Comparison of ENCODE assay signal across 9 mouse cellular contexts in genomic region chr12:7977466-7978189, GRCm38 (mm10). TPM values are rescaled to one million over a fixed set of nuclear protein-coding genes. Genes with fewer than 3 reads are reported as not detected.
DNase-seq lines count a peak whose midpoint lies in the region; ATAC-seq and TF ChIP-seq lines count a peak whose summit lies in the region.
"Had no signal": no experiment of that assay in that cellular context is flagged by ENCODE, and none has a peak within 500 bp of the region (broad histone marks: within the 10 kb centered on the region; RNA-seq: fewer than 3 reads in every experiment).

Gene Apob (plus strand): TSS chr12:7977648.

- no peak for ATAC-seq in hindbrain, embryonic 13.5 days (ENCODE audit: low FRiP score)
- ATAC-seq in hematopoietic stem cell, adult 5-6 weeks (replicated peaks in 1 of 2; ENCODE audit: insufficient read depth in 1 of 2, low FRiP score in 2 of 2, low TSS enrichment in 1 of 2, low read depth in 1 of 2, poor library complexity in 2 of 2, severe bottlenecking in 2 of 2): peak; percentile 8 to 38; a peak in 1 of 4 replicates
- ATAC-seq in stomach, embryonic 14.5 days (ENCODE audit: insufficient number of reproducible peaks, insufficient read depth, low FRiP score, low read depth): 0 out of 2 replicates have a peak, but pooled peaks have one; percentile 8

- 81% methylated on average over 20 of the region's 20 CpGs for WGBS in hindbrain, embryonic 10.5 days
- 89% methylated on average over 20 of the region's 20 CpGs for WGBS in hindbrain, embryonic 13.5 days
- 31% methylated on average over 20 of the region's 20 CpGs for WGBS in liver, adult 2 months
- 76% methylated on average over 20 of the region's 20 CpGs for WGBS in stomach, embryonic 14.5 days

- peak within 1 kb of the TSS; percentile 56 for H3K27ac ChIP-seq in hindbrain, embryonic 10.5 days
- no peak within 1 kb of the TSS for H3K27ac ChIP-seq in hindbrain, embryonic 13.5 days
- H3K27ac ChIP-seq in liver, adult 2 months (replicated peaks; ENCODE audit: insufficient read depth, low read depth, low read length): peak within 1 kb of the TSS; percentile 95
- H3K27ac ChIP-seq in stomach, embryonic 14.5 days (ENCODE audit: low read length): no peak within 1 kb of the TSS

- H3K4me1 ChIP-seq in hindbrain, embryonic 10.5 days (replicated peaks): peaks cover 10% of the 10 kb centered on the region; the same call in 1 of the 2 replicates
- H3K4me1 ChIP-seq in hindbrain, embryonic 13.5 days (replicated peaks): peaks cover 11% of the 10 kb centered on the region
- H3K4me1 ChIP-seq in liver, adult 2 months (ENCODE audit: control insufficient read depth, insufficient read depth, low read length): peaks cover 14% of the 10 kb centered on the region
- H3K4me1 ChIP-seq in stomach, embryonic 14.5 days (ENCODE audit: control insufficient read depth, insufficient read depth, low read length): no peaks in the 10 kb centered on the region

- peak; percentile 100 for TF ChIP-seq POLR2A in liver, adult 2 months (IDR thresholded peaks at IDR 0.05; ENCODE audit: extremely low read depth, insufficient read depth, low read length)

- H3K9ac ChIP-seq in hindbrain, embryonic 13.5 days: no peak within 1 kb of the TSS
- H3K9ac ChIP-seq in liver, adult 2 months (ENCODE audit: low read depth, low read length): peak within 1 kb of the TSS; percentile 84
- H3K9ac ChIP-seq in stomach, embryonic 14.5 days (replicated peaks; ENCODE audit: low read depth, low read length): no peak within 1 kb of the TSS

- H3K36me3 ChIP-seq in hindbrain, embryonic 10.5 days: no peaks in the 10 kb centered on the region
- H3K36me3 ChIP-seq in hindbrain, embryonic 13.5 days: no peaks in the 10 kb centered on the region
- peaks cover 37% of the 10 kb centered on the region for H3K36me3 ChIP-seq in liver, adult 2 months (ENCODE audit: control insufficient read depth, insufficient read depth, low read length)
- no peaks in the 10 kb centered on the region for H3K36me3 ChIP-seq in stomach, embryonic 14.5 days (ENCODE audit: control insufficient read depth, insufficient read depth, low read length)

- no peak within 1 kb of the TSS for H3K4me3 ChIP-seq in hindbrain, embryonic 10.5 days
- no peak within 1 kb of the TSS for H3K4me3 ChIP-seq in hindbrain, embryonic 13.5 days
- H3K4me3 ChIP-seq in liver, adult 2 months (ENCODE audit: insufficient read depth, low read depth, low read length): peak within 1 kb of the TSS; percentile 65
- H3K4me3 ChIP-seq in stomach, embryonic 14.5 days (ENCODE audit: low read depth, low read length): no peak within 1 kb of the TSS

- no peak within 1 kb of the TSS for H3K4me2 ChIP-seq in hindbrain, embryonic 13.5 days
- no peak within 1 kb of the TSS for H3K4me2 ChIP-seq in stomach, embryonic 14.5 days (replicated peaks; ENCODE audit: low read depth, low read length)

- peaks cover 13% of the 10 kb centered on the region; the same call in 1 of the 2 replicates for H3K79me2 ChIP-seq in liver, adult 2 months (ENCODE audit: control insufficient read depth, insufficient read depth, low read length)

- TF ChIP-seq CTCF in liver, adult 2 months (IDR thresholded peaks at IDR 0.05; ENCODE audit: low read depth, low read length): no peak

- peaks cover 5% of the 10 kb centered on the region for H3K27me3 ChIP-seq in hindbrain, embryonic 10.5 days (ENCODE audit: insufficient read depth, poor library complexity, severe bottlenecking)
- H3K27me3 ChIP-seq in hindbrain, embryonic 13.5 days: no peaks in the 10 kb centered on the region; the same call in 1 of the 2 replicates
- H3K27me3 ChIP-seq in liver, adult 2 months (ENCODE audit: control insufficient read depth, insufficient read depth, low read length): no peaks in the 10 kb centered on the region
- H3K27me3 ChIP-seq in stomach, embryonic 14.5 days (ENCODE audit: control insufficient read depth, insufficient read depth, low read length): no peaks in the 10 kb centered on the region

- H3K9me3 ChIP-seq in hindbrain, embryonic 10.5 days: no peaks in the 10 kb centered on the region
- H3K9me3 ChIP-seq in hindbrain, embryonic 13.5 days: no peaks in the 10 kb centered on the region
- no peaks in the 10 kb centered on the region for H3K9me3 ChIP-seq in stomach, embryonic 14.5 days (ENCODE audit: control insufficient read depth, low read depth, low read length)

- DNase-seq in hindbrain, embryonic 10.5 days (ENCODE audit: low spot score): no peak
- peak; percentile 92 for DNase-seq in liver, adult 2 months (ENCODE audit: extremely low read depth, low read depth, low spot score)
- DNase-seq in ovary, adult 18-20 months (ENCODE audit: low spot score): no peak
- no peak for DNase-seq in spleen, adult 12 weeks (ENCODE audit: low spot score)
- DNase-seq in spleen, postnatal 14 days (ENCODE audit: low spot score in 2 of 2): no peak

RNA-seq across cellular contexts. Expression of gene Apob, which starts in this region (rescaled TPM):
- 0.11 and 0.43 TPM in 2 replicates for polyA plus RNA-seq in hindbrain, embryonic 10.5 days (2016; fragmentation: Nextera tagmentation; extraction: Ambion mirVana)
- 0.05 and 0.09 TPM in 2 replicates for polyA plus RNA-seq in hindbrain, embryonic 13.5 days (2015; fragmentation: Nextera tagmentation; extraction: Ambion mirVana)
- 1.6 and 6.2 TPM in 2 replicates for total RNA-seq in hematopoietic stem cell, adult 5-6 weeks (2017)
- total RNA-seq in liver, adult 2 months (2014; rRNA removed): 3,703 and 3,713 TPM in 2 replicates
- 469 and 490 TPM in 2 replicates for polyA plus RNA-seq in liver, adult 2 months (2012; rRNA removed)
- polyA plus RNA-seq in stomach, embryonic 14.5 days (2014; fragmentation: Nextera tagmentation; extraction: Ambion mirVana): 0.46 and 0.66 TPM in 2 replicates
- total RNA-seq: layer of hippocampus, postnatal 36 days had no signal

Comparison
In these comparisons a context has a peak if more than half of its experiments do, and no peak if none do; other contexts are left out.
1. RNA of gene Apob (total RNA-seq): 3,703 to 3,713 TPM in liver, adult 2 months; 1.6 to 6.2 TPM in hematopoietic stem cell, adult 5-6 weeks; every median in the first group is over 100 times any median in the second.
2. RNA of gene Apob (polyA plus RNA-seq): 469 to 490 TPM in liver, adult 2 months; 0.46 to 0.66 TPM in stomach, embryonic 14.5 days, 0.11 to 0.43 TPM in hindbrain, embryonic 10.5 days and 0.05 to 0.09 TPM in hindbrain, embryonic 13.5 days; every median in the first group is over 100 times any median in the second.
3. H3K27ac ChIP-seq: peak in hindbrain, embryonic 10.5 days (single experiment) and liver, adult 2 months (single experiment); none in hindbrain, embryonic 13.5 days (single experiment) and stomach, embryonic 14.5 days (single experiment).
4. Peak in ATAC-seq in stomach, embryonic 14.5 days; RNA of the gene not detected or under 1 TPM.